12 mouse cellular contexts compared by ENCODE assay signal in genomic region chr16:89896885-89897546, GRCm38 (mm10).
DNase-seq lines count a peak whose midpoint lies in the region; ATAC-seq and TF ChIP-seq lines count a peak whose summit lies in the region.
"Had no signal": no experiment of that assay in that cellular context is flagged by ENCODE, and none has a peak within 500 bp of the region (broad histone marks: within the 10 kb centered on the region; RNA-seq: fewer than 3 reads in every experiment).

No protein-coding gene starts in this region.

- H3K36me3 ChIP-seq in hindbrain, postnatal 0 days (ENCODE audit: insufficient read depth, low read length): no peaks in the 10 kb centered on the region
- H3K36me3 ChIP-seq in hindbrain, embryonic 14.5 days (replicated peaks; ENCODE audit: control insufficient read depth, insufficient read depth): 0 out of 2 replicates have a peak, but pooled peaks cover 5% of the 10 kb centered on the region
- no peaks in the 10 kb centered on the region for H3K36me3 ChIP-seq in lung, postnatal 0 days (ENCODE audit: insufficient read depth, low read length)
- H3K36me3 ChIP-seq: liver, embryonic 13.5 days had no signal

- no peaks in the 10 kb centered on the region for H3K4me1 ChIP-seq in hindbrain, postnatal 0 days (ENCODE audit: insufficient read depth, low read length)
- peaks cover 12% of the 10 kb centered on the region; the same call in 1 of the 2 replicates for H3K4me1 ChIP-seq in hindbrain, embryonic 14.5 days (replicated peaks; ENCODE audit: control insufficient read depth, insufficient read depth, low read length)
- no peaks in the 10 kb centered on the region for H3K4me1 ChIP-seq in lung, postnatal 0 days (ENCODE audit: insufficient read depth, low read depth, low read length)
- H3K4me1 ChIP-seq: heart, embryonic 13.5 days; liver, embryonic 13.5 days had no signal

- TF ChIP-seq EP300 in lung, postnatal 0 days (IDR thresholded peaks at IDR 0.05): no peak

- H3K4me3 ChIP-seq in hindbrain, postnatal 0 days (ENCODE audit: low read length): no peak overlapping the region
- no peak overlapping the region for H3K4me3 ChIP-seq in hindbrain, embryonic 14.5 days (replicated peaks; ENCODE audit: low read length)
- H3K4me3 ChIP-seq in lung, postnatal 0 days (ENCODE audit: low read depth, low read length): no peak overlapping the region
- H3K4me3 ChIP-seq: embryonic facial prominence, embryonic 13.5 days; heart, embryonic 13.5 days; liver, embryonic 13.5 days had no signal

- no peak for TF ChIP-seq CTCF in hindbrain, postnatal 0 days (IDR thresholded peaks at IDR 0.05; ENCODE audit: low read depth)
- no peak for TF ChIP-seq CTCF in lung, postnatal 0 days (IDR thresholded peaks at IDR 0.05)

- no peak overlapping the region for H3K9ac ChIP-seq in hindbrain, postnatal 0 days (replicated peaks; ENCODE audit: low read length)
- no peak overlapping the region for H3K9ac ChIP-seq in hindbrain, embryonic 14.5 days
- H3K9ac ChIP-seq in lung, postnatal 0 days (replicated peaks; ENCODE audit: low read depth): no peak overlapping the region
- H3K9ac ChIP-seq: embryonic facial prominence, embryonic 13.5 days; heart, embryonic 13.5 days; liver, embryonic 13.5 days had no signal

- 64% methylated on average over 20 of the region's 20 CpGs for WGBS in hindbrain, postnatal 0 days
- 80% methylated on average over 20 of the region's 20 CpGs for WGBS in hindbrain, embryonic 14.5 days
- WGBS in lung, postnatal 0 days: 70% methylated on average over 20 of the region's 20 CpGs

- H3K27me3 ChIP-seq in hindbrain, postnatal 0 days (ENCODE audit: insufficient read depth, low read length): no peaks in the 10 kb centered on the region
- H3K27me3 ChIP-seq in hindbrain, embryonic 14.5 days (ENCODE audit: control insufficient read depth, insufficient read depth, low read length): no peaks in the 10 kb centered on the region
- no peaks in the 10 kb centered on the region for H3K27me3 ChIP-seq in lung, postnatal 0 days (replicated peaks; ENCODE audit: insufficient read depth, low read length)
- H3K27me3 ChIP-seq: embryonic facial prominence, embryonic 13.5 days; heart, embryonic 13.5 days; liver, embryonic 13.5 days had no signal

- H3K27ac ChIP-seq in hindbrain, postnatal 0 days: no peak overlapping the region
- H3K27ac ChIP-seq in hindbrain, embryonic 14.5 days: no peak overlapping the region
- no peak overlapping the region for H3K27ac ChIP-seq in lung, postnatal 0 days (ENCODE audit: low read length)
- H3K27ac ChIP-seq: embryonic facial prominence, embryonic 13.5 days; heart, embryonic 13.5 days; liver, embryonic 13.5 days had no signal

- DNase-seq in hindbrain, postnatal 0 days (ENCODE audit: low spot score): no peak
- DNase-seq in hindbrain, embryonic 14.5 days (ENCODE audit: low spot score): no peak
- DNase-seq in ZHBTc4 (ENCODE audit: low read depth, low spot score): peak; percentile 23
- DNase-seq in cerebellum, adult 11 months: peak; percentile 77
- peak; percentile 65 for DNase-seq in gastrocnemius, adult 18-20 months (ENCODE audit: low spot score)
- no peak for DNase-seq in lung, postnatal 0 days (ENCODE audit: low spot score)
- no peak for DNase-seq in kidney, postnatal 4 days
- DNase-seq: liver, embryonic 13.5 days had no signal

- ATAC-seq in hindbrain, postnatal 0 days: peak; percentile 48
- no peak for ATAC-seq in hindbrain, embryonic 14.5 days (ENCODE audit: low FRiP score)
- ATAC-seq in frontal cortex, adult (ENCODE audit: low TSS enrichment): no peak
- ATAC-seq in lung, postnatal 0 days: no peak
- ATAC-seq: intestine, postnatal 0 days had no signal

- H3K4me2 ChIP-seq in hindbrain, postnatal 0 days (ENCODE audit: low read depth, low read length): peak overlapping the region; percentile 47
- no peak overlapping the region for H3K4me2 ChIP-seq in hindbrain, embryonic 14.5 days (replicated peaks)
- H3K4me2 ChIP-seq in lung, postnatal 0 days (replicated peaks; ENCODE audit: low read depth, low read length): no peak overlapping the region
- H3K4me2 ChIP-seq: embryonic facial prominence, embryonic 13.5 days; heart, embryonic 13.5 days; liver, embryonic 13.5 days had no signal

- 0 out of 2 replicates have a peak, but pooled peaks cover 3% of the 10 kb centered on the region for H3K9me3 ChIP-seq in hindbrain, postnatal 0 days (ENCODE audit: low read length)
- no peaks in the 10 kb centered on the region for H3K9me3 ChIP-seq in hindbrain, embryonic 14.5 days (ENCODE audit: control insufficient read depth, low read length)
- no peaks in the 10 kb centered on the region for H3K9me3 ChIP-seq in lung, postnatal 0 days (ENCODE audit: low read length)
- H3K9me3 ChIP-seq: liver, embryonic 13.5 days had no signal

Comparison
In these comparisons a context has a peak if more than half of its experiments do, and no peak if none do; other contexts are left out.
1. DNase-seq: peak in ZHBTc4 (single experiment), cerebellum, adult 11 months (single experiment) and gastrocnemius, adult 18-20 months (single experiment); none in hindbrain, postnatal 0 days (single experiment), hindbrain, embryonic 14.5 days (single experiment), lung, postnatal 0 days (single experiment) and kidney, postnatal 4 days (0 of 2).